Mouse (Mus musculus) forebrain, embryonic 14.5 days (tissue): ENCODE data around the gene Gtf3c6. TPM values are rescaled to one million over a fixed set of nuclear protein-coding genes. Genes with fewer than 3 reads are reported as not detected.

ENCODE experiments used
- ATAC-seq: fragments of 200-750 bp; cut with Nextera tagmentation; 2 replicates; pipeline ENCODE4 v1.8.0; 2017; ENCODE audit warnings: mild to moderate bottlenecking, moderate library complexity
- DNase-seq: peaks from one replicate; pipeline ENCODE4 v3.0.0-alpha.2; 2015; ENCODE audit warnings: low spot score
- H3K27ac ChIP-seq: fragments of 300-500 bp; sonication (generic); 2 replicates; pipeline ENCODE4 v1.5.1; 2014; ENCODE audit warnings: low read depth, mild to moderate bottlenecking, control low read depth, low read length, moderate library complexity
- H3K27me3 ChIP-seq: fragments of 300-500 bp; sonication (generic); replicated peaks from 2 replicates; pipeline ENCODE4 v1.6.1; 2014; ENCODE audit warnings: low read length, control low read depth, mixed read lengths; ENCODE audit not compliant: control insufficient read depth, insufficient read depth
- H3K36me3 ChIP-seq: fragments of 300-500 bp; sonication (generic); 2 replicates; pipeline ENCODE4 v1.6.1; 2014; ENCODE audit warnings: low read length, control low read depth; ENCODE audit not compliant: control insufficient read depth, insufficient read depth
- H3K4me1 ChIP-seq: fragments of 300-500 bp; sonication (generic); 2 replicates; pipeline ENCODE4 v1.6.1; 2014; ENCODE audit warnings: antibody characterized with exemption, low read length, control low read depth; ENCODE audit not compliant: control insufficient read depth, insufficient read depth
- H3K4me2 ChIP-seq: fragments of 300-500 bp; sonication (generic); 2 replicates; pipeline ENCODE4 v1.6.1; 2014; ENCODE audit warnings: mild to moderate bottlenecking, control low read depth, low read length
- H3K4me3 ChIP-seq: fragments of 300-500 bp; sonication (generic); 2 replicates; pipeline ENCODE4 v1.5.1; 2014; ENCODE audit warnings: low read depth, low read length, control low read depth
- H3K9ac ChIP-seq: fragments of 300-500 bp; sonication (generic); 2 replicates; pipeline ENCODE4 v1.6.1; 2014; ENCODE audit warnings: mild to moderate bottlenecking, low read length, control low read depth, moderate library complexity
- H3K9me3 ChIP-seq: fragments of 300-500 bp; sonication (generic); replicated peaks from 2 replicates; pipeline ENCODE4 v1.6.1; 2016; ENCODE audit warnings: low read length, control low read depth, mixed read lengths; ENCODE audit not compliant: control insufficient read depth
- WGBS: fragments of 180-500 bp; shearing (Covaris S2); extraction: QIAGEN DNeasy Blood & Tissue Kit; methylation state at CpG from one replicate; pipeline ENCODE4 v1.1.7; 2014; 5-methylcytosine and 5-hydroxymethylcytosine counted together
- polyA plus RNA-seq: library from polyadenylated mRNA; unstranded; fragments of >200 nt; fragmentation: Nextera tagmentation; extraction: Ambion mirVana; gene quantifications from 2 replicates; pipeline ENCODE4 v1.2.1, GENCODE M21; 2014

The Gtf3c6 gene
- polyA plus RNA-seq, 1 experiment from 2014 or later = 79.9 TPM

DNA sequence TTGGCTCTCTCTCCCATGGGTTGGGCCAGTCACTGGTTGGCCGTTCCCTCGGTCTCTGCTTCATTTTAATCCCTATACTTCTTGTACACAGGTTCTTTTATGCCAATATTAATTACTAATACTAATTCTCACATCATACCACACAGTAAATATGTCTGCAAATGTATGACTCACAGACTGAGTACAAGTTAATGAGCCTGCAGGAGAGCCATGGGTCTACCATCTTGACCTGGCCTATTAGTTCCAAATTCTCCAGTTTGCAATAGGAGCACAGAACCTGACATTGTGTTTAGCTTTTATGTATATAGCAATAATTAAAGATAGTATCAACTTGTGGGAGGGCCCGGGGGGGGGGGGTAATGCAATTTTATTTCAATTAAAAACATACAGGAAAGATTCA is 27.1 kb upstream of the Gtf3c6 start:
- Histone ChIP-seq H3K9ac (no peak overlapping the region), H3K27ac (no peak overlapping the region), H3K4me1 (no peaks in the 10 kb centered on the region), H3K4me2 (no peak overlapping the region), H3K9me3 (no peaks in the 10 kb centered on the region), H3K27me3 (no peaks in the 10 kb centered on the region), H3K4me3 (no peak overlapping the region), H3K36me3 (peaks cover 24% of the 10 kb centered on the region)
- DNase-seq (no peak), ATAC-seq (0 out of 2 replicates have a peak, but pooled peaks have one; percentile 12)
- WGBS = 92% methylated on average over 3 of the region's 3 CpGs

DNA sequence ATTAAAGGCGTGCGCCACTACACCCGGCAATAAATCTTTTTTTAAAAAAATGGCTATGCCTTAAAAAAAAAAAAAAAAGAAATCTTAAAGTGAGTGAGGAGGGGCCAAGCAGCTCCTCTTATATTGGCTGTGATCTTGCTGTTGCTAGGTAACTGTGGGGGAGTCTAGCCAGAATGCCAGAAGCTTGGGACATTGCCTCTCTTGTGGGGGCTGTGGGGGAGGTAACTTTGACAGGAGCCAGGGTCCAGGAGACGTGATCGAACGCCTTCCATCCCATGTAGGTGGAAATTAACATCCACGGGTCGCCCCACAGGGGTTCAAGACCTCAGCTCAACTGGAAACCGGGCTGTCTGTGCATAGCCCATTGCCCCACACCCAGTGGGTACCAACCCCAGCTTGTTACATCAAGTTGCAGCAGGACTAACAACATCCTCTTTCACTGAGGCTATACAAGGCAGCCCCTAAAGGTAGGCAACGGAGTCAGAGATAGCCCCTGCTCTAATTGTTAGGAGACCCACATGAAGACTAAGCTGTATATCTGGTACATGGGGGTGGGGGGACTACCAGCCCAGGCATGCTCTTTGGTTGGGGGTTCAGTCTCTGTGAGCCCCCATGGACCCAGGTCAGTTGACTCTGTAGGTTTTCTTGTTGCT is 26.4 kb upstream of the Gtf3c6 start:
- no peaks in the 10 kb centered on the region for H3K9me3 ChIP-seq
- ATAC-seq (0 out of 2 replicates have a peak, but pooled peaks have one; percentile 37), DNase-seq (no peak)
- H3K27me3 ChIP-seq = no peaks in the 10 kb centered on the region
- no peaks in the 10 kb centered on the region for H3K4me1 ChIP-seq
- no peak overlapping the region for H3K4me3 ChIP-seq
- 79% methylated on average over 10 of the region's 10 CpGs for WGBS
- peaks cover 19% of the 10 kb centered on the region for H3K36me3 ChIP-seq
- no peak overlapping the region for H3K4me2 ChIP-seq
- H3K27ac ChIP-seq = no peak overlapping the region
- H3K9ac ChIP-seq = no peak overlapping the region

DNA sequence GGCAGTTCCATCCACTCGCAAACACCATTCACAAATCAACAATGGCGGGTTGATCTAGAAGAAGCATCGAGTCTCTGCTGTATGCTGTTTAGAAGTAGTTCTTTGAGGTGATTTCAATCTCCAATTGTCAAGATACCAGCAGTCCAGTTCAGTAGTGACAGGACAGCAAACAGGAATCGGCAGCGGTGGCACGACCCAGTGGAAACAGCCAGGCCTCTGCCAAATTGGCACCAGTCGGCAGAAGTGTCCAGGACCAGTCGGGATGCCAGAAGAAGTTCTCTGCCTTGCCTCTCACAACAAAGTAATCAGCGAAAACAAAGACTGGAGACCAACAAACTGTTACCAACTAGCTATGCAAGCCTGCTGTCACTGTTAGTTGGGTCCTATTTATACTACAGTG is 25.7 kb upstream of the Gtf3c6 start:
- H3K9ac ChIP-seq = no peak overlapping the region
- H3K36me3 ChIP-seq = peaks cover 19% of the 10 kb centered on the region
- no peaks in the 10 kb centered on the region for H3K9me3 ChIP-seq
- ATAC-seq (no peak), DNase-seq (no peak)
- H3K4me1 ChIP-seq = no peaks in the 10 kb centered on the region
- 88% methylated on average over 9 of the region's 9 CpGs for WGBS
- H3K4me3 ChIP-seq = no peak overlapping the region
- no peak overlapping the region for H3K4me2 ChIP-seq
- no peaks in the 10 kb centered on the region for H3K27me3 ChIP-seq
- H3K27ac ChIP-seq = no peak overlapping the region

DNA sequence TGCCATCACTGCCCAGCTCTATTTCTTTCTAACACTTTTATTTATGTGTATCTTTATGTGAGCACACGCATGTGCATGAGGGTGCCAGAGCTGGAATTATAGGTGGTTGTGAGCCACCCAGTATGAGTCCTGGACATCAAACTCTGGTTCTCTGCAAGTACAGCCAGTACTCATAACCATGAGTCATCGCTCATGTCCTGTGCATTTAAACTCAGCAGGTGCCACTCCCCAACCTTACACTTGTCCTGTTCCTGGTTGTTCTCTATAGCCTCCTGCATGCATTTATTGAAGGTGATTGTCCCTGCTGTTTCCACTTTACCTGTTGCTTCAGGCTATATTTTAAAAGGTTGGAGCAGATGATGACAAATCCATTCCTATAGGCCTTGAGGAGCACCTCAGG is 23.7 kb upstream of the Gtf3c6 start:
- Histone ChIP-seq H3K9ac (no peak overlapping the region), H3K27me3 (no peaks in the 10 kb centered on the region), H3K4me2 (no peak overlapping the region), H3K36me3 (peaks cover 16% of the 10 kb centered on the region), H3K9me3 (no peaks in the 10 kb centered on the region), H3K4me1 (no peaks in the 10 kb centered on the region), H3K27ac (no peak overlapping the region), H3K4me3 (no peak overlapping the region)
- DNase-seq (no peak), ATAC-seq (no peak)
- WGBS = 89% methylated on average over 2 of the region's 2 CpGs

DNA sequence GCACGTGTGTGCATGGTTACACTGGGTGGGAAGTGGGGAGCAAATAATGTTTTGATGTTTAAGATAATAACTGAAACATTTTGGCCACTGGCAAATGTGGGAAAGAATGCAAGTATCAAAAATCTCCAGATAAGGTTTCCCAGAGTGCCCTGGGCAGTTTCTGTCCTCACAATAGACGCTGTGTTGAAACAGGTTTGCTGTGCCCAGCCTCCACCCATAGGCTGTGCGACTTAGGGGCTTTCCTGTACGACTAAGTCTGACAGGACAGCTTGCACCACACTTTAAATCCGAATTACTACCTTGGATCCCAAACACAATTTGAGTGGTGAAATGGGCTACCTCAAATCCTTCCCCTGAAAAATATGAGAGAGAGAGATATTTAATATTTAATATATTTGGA is 20.4 kb upstream of the Gtf3c6 start:
- Histone ChIP-seq H3K9me3 (no peaks in the 10 kb centered on the region), H3K4me3 (no peak overlapping the region), H3K36me3 (no peaks in the 10 kb centered on the region), H3K9ac (no peak overlapping the region), H3K4me1 (no peaks in the 10 kb centered on the region), H3K4me2 (no peak overlapping the region), H3K27ac (no peak overlapping the region), H3K27me3 (no peaks in the 10 kb centered on the region)
- ATAC-seq (no peak), DNase-seq (no peak)
- WGBS = 76% methylated on average over 5 of the region's 5 CpGs

DNA sequence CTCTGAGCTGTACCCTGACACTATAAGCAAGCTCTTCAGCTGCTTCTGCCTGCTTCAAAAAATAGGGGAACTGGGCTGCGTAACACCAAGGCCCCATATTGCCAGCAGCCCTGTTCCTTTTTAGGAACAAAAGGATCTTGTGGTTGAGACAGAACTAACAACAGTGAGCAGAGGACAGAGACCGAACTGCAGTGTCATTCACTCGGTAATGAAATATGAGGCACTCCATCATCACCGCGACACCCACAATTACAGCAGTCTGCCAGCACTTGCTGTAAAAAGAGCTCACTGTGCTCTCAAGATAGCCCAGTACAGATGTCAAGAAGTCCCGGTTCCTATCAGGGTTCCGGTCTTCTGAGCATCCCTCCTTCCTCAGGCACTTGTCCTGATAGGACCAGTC is 18.1 kb upstream of the Gtf3c6 start:
- no peaks in the 10 kb centered on the region for H3K27me3 ChIP-seq
- no peaks in the 10 kb centered on the region for H3K36me3 ChIP-seq
- WGBS = 85% methylated on average over 7 of the region's 7 CpGs
- H3K9ac ChIP-seq = no peak overlapping the region
- H3K27ac ChIP-seq = no peak overlapping the region
- H3K4me1 ChIP-seq = no peaks in the 10 kb centered on the region
- ATAC-seq (no peak), DNase-seq (no peak)
- no peaks in the 10 kb centered on the region for H3K9me3 ChIP-seq
- H3K4me3 ChIP-seq = no peak overlapping the region
- H3K4me2 ChIP-seq = no peak overlapping the region

DNA sequence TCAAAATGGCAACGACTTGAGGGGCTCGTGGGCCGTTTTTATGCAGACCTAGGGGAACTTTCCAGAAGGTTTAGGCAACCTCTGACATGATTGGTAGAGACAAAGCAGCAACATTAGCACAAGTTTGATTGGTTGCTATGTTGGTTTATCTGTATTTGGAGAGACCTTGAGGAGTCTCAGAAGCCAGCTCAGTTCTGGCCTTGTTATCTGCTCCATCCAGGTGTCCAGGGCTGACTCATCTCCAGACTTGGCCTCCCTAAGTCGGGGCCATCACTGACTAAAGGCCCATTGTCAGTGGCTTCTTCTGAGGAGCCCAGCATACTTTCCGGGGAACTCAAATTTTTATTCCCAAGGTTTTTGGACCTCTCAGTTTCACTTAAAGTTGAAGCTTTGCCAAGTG is 16.0 kb upstream of the Gtf3c6 start:
- Histone ChIP-seq H3K36me3 (no peaks in the 10 kb centered on the region), H3K27me3 (no peaks in the 10 kb centered on the region), H3K9ac (no peak overlapping the region), H3K27ac (no peak overlapping the region), H3K9me3 (no peaks in the 10 kb centered on the region), H3K4me2 (no peak overlapping the region), H3K4me3 (no peak overlapping the region), H3K4me1 (no peaks in the 10 kb centered on the region)
- WGBS = 85% methylated on average over 5 of the region's 5 CpGs
- ATAC-seq (no peak), DNase-seq (no peak)

DNA sequence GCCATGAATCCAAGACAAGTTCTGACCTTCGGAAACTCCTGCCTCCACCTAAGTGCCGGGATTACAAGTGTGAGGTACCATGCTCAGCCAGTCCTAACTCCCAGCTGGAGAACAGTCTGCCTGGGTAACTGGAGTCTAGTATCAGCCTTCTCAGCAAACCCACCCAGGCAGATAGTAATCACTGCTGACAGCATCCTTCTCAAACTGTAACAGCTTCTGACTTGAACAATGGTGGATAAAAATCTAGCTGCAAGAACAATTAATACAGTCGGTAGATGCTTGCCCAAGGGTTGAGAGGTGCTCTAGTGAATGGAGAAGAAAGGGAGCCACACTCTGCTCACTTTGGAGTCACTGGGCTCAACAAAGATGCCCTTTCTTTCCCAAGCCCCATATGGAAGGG is 13.3 kb upstream of the Gtf3c6 start:
- H3K27ac ChIP-seq = no peak overlapping the region
- 82% methylated on average over 3 of the region's 3 CpGs for WGBS
- H3K9ac ChIP-seq = no peak overlapping the region
- H3K4me2 ChIP-seq = no peak overlapping the region
- H3K4me1 ChIP-seq = no peaks in the 10 kb centered on the region
- no peaks in the 10 kb centered on the region for H3K9me3 ChIP-seq
- no peak overlapping the region for H3K4me3 ChIP-seq
- no peaks in the 10 kb centered on the region for H3K36me3 ChIP-seq
- H3K27me3 ChIP-seq = no peaks in the 10 kb centered on the region
- ATAC-seq (no peak), DNase-seq (no peak)

DNA sequence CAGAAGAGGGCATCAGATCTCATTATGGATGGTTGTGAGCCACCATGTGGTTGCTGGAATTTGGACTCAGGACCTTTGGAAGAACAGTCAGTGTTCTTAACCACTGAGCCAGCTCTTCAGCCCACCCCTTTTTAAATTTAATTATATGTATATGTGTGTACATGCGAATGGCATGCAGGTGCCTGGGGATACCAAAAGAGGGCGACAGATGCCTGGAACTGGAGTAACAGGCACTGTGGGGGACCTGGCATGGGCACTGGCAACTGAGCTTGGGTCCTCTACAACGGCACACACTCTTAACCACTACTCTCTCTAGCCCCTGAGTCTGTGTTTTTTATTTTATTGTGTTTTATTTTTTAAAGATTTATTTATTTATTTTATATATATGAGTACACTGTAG is 7.0 kb upstream of the Gtf3c6 start:
- no peak overlapping the region for H3K9ac ChIP-seq
- H3K4me3 ChIP-seq = no peak overlapping the region
- H3K27ac ChIP-seq = no peak overlapping the region
- H3K4me2 ChIP-seq = no peak overlapping the region
- H3K27me3 ChIP-seq = no peaks in the 10 kb centered on the region
- 80% methylated on average over 3 of the region's 3 CpGs for WGBS
- H3K36me3 ChIP-seq = no peaks in the 10 kb centered on the region
- no peaks in the 10 kb centered on the region for H3K4me1 ChIP-seq
- no peak for ATAC-seq
- H3K9me3 ChIP-seq = no peaks in the 10 kb centered on the region
- DNase-seq = no peak
